Mouse (Mus musculus) lung, postnatal 10 days (tissue): ENCODE measurements around the gene Myo1e.

Experiments used
- DNase-seq: peaks from one replicate; pipeline ENCODE4 v3.0.0; 2021

The Myo1e gene

DNA sequence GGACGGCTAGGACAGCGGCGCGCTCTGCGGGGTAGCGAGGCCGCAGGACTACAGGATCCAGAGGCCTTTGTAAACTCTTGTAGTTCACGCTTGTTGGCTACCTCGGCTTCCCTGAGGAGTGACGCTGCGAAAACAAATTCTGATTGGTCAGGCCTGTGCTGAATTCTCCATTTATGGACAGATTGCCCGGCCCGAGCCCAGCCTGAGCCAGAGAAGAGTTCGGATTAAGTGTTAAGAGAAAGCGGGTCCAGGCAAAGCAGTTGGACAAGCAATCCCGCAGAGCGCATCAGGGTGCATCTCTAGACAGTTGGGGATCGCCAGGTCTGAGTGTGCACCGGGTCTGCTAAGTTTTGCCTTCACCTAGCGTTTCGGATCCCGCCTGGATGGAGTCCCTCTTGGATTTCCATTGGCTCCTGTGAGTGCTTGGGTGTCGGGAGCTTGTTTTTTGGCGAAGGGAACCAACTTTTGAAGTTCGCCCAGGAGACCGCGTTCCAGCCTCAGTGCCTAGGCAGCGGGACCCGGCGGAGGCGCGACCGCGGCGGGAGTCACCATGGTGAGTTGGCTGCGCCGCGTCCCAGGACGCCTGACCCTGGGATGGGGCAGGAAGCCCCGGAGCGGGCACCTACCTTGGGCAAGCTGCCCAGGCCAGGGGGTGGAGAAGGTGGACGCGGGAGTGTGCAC is at the start of gene Myo1e:
Myo1e (plus strand) TSS at position 200 of the 681 bp plus-strand sequence.
- DNase-seq, result peak; percentile 95

DNA sequence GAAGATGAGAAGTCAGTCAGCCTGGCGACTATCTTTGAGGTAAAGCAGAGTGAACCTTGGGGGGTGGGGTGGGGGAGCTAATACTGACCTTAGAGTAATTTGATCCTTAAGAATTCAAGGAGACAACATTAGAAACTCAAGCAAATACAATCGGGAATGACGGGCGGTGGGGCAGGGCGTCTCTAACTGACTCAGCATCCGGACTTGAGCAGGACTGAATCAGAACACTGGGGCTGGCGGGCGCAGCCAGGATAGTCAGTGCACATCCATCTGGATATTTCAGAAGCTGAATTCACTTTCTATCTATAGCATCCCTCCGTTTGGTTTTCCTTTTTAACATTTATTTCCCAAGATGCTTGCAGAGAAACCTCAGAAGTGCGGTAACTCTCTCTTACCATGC is 47.1 kb upstream of the Myo1e start:
- DNase-seq, result no peak

DNA sequence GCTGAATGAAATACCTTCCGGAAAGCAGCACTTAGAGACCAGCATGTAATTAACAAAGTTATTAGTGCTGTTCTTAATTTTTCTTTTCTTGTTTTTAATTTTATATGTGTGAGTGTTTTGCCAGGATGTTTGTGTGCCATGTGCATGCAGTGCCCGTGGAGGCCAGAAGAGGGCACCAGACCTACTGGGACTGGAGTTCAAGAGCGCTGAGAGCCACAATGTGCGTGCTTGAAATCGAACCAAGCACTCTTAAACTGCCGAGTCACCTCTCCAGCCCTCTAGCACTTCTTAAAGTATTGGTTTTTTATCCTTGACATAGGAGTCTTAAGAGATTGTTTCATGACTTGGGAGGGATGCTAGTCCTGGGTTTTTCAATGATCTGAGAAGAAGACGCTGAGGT is 38.2 kb upstream of the Myo1e start:
- no peak for DNase-seq

DNA sequence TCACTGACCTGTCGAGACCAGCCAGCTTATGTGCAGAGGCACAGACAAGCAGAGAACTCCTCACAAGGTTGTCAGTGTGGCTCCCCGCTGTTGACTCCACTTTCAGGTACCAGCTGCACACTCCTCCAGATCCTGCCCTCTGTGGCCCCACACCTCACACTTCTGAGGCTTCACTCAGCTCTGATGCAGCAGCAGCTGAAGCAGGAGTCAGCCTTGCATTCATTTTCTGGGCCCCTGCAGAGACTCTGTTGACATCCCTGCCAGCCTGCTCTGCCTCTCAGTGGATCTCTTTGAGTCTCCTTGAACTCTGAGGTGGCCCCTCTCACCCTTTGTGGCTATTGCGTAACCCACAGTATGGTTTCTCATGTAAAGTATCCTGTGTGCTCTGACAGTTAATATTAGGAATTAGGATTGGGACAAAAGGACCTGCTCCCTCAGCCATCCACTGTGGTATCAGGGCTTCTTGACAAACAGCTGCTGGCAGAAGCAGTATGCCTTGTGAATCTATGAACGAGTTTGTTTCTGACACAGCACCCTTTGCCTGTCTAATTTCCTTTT is 32.8 kb upstream of the Myo1e start:
- DNase-seq, result no peak

DNA sequence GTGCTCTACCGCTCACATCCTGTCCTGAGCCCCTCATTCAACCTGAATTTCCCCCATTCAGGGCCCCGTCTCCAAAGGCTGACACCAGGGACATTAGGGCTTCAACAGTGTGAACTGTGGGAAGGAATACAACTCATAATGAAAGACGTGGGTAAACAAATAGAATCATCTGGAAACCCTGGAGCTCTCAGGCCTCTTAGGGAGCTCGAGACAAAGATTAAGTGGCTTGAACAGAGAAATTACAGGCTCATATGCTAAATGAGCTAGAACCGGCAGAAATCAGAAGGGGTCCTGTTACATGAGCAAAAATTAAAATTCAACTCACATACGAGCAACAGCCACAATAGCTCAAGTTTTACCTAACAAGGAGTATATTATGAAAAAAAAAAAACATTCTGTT is 32.3 kb upstream of the Myo1e start:
- no peak for DNase-seq

DNA sequence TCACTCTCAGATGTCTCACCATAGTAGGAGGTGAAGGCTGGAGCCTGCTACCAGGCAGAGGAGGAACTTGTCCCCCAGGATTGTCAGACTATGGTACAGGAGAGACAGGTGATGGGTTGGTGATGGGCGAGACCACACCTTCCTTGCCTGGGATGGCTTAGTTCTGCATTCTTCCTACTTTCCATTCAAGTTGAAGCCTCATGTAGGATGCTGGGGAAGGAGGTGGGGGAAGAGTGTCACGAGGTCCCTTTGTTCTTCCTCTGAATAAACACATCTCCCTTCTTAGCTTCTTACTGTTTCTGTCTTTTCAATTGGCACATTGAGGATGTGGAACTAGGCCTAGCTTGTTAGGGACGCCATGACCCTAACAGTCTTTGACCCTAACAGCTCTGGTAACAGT is 30.9 kb upstream of the Myo1e start:
- DNase-seq, result no peak

DNA sequence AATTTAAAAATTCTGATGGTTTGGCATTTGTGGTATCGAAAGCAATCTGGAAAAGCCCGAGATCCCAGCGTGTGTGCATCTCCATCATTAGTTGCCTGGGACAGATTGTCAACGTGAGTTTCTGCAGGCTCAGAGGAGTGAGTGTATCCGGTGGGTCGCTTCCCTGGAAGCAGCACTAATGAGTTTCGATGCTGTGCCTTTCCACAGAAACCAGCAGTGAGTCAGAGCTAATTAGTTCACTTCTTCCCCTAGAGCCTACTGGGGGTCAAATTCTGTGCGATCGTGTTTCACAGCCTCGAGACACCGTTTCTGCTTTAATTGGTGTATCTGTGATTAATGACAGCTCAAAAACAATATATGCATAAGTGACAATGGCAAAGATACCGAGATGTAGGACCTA is 25.4 kb upstream of the Myo1e start:
- DNase-seq, result no peak

DNA sequence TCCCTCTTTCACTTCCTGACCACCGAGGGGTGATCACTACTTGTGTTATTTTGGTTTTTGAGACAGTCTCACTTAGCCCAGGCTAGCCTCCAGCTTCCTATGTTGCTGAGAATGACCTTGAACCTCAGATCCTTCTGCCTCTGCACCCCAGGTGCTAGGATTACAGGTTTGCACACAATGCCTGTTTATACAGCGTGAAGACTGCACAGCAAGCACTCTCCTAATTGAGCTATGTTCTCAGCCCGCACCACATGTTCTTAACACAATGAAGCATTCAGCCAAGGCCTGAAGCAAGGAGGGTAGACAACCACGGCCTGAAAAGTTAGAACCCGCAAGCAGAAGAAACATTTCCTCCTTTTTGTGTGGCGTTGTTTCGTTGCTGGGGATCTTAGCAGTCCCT is 24.5 kb upstream of the Myo1e start:
- DNase-seq, result no peak

DNA sequence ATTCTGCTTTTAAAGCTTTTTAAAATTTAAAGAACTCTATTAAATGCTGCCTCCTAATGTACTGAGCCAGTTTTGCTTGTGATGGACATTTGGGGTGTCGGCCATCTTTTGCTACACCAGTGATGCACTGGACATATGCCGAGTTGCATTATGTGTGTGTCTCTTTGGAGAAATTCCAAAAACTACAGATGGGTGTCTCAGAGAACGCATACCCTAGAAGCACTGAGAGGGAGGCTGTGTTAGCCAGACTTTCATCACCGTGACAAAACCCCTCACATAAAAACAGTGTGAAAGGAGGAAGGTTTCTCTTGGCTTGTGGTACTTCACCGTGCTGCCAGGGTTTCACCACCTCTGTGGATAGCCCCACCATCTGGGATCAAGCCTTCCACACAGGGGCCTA is 14.8 kb upstream of the Myo1e start:
- no peak for DNase-seq

DNA sequence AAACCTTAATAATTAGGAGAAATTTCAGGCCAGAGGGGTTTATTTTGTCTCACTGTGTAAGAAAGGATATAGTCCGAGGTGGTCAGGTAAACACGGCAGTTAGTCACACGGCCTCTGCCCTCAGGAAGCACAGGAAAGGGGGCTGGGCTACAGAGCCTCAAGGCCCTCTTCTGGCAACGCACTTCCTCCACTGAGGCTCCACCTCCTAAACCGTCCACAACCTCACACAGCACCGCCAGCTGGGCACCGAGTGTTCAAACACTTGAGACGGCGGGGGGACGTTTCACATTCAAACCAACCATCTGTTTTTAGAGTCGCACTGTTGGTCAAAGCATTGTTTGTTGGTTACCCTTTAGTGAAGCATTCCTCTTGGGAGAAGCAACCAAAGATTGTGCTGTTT is 12.5 kb upstream of the Myo1e start:
- peak; percentile 32 for DNase-seq

DNA sequence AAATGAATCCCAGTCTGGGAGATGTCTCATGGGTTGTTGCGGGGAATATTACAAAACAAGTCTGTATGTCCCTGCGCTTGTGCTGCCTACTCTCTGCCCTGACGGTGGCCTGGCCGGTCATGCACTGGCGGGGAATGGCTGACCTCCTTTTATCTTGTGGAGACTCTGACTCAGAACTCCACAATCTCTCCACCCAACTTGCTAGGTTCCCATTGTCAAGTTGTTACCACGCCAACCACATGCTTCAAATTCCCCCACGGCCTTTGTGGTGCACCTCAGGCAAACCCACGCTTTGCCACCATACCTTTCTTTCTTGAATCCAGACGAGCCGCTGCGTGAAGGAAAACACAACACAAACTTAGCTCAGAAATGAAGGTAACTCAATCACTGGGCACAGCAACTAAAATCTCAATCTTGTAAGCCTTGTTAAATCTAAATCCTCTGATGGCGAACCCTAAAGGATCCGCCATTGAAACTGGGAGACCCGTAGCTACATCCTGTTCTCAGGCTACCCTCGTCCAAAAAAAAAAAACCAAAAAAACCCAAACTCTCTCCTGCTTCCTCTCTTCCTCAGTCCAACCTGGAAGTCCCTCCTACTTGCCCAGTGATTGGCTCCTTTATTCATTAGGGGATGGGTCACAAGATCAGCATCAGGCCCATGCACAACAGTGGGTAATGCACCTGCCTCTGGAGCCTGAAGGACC is 10.0 kb upstream of the Myo1e start:
- DNase-seq, result no peak

DNA sequence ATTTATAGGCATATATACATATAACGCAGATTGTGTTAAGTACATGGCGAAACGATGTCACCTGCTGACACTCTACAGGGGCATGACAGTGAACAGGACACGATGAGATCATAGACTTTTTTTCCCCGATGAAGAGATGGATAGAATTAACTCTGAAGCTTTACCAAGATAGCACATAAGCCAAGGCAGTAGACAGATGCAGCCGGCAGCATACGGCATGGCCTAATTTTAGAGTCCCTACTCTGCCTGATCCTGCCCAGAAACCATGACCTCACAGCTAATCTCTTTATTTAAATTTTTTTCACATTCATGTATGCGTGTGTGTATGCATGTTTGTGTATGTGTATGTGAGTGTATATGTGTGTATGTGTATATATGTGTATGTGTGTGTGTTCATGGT is 9.2 kb upstream of the Myo1e start:
- DNase-seq, result no peak

DNA sequence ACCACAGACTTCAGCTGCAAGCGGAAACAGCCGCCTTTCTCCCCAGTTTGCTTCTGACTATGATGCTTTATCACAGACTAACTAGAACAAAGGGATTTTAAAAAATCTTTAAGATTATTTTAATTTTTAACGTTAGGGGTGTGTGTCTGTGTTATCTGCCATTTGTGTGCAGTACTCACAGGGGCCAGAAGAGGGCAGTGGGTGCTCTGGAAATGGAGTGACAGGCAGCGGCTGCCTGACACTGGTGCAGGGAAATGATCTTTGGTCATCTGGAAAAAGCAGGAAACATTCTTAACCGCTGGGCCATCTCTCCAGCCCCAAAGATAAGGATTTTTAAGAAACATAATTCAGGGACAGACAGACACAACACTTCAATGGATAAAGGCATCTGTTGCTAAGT is 4.4 kb upstream of the Myo1e start:
- DNase-seq, result peak; percentile 76

DNA sequence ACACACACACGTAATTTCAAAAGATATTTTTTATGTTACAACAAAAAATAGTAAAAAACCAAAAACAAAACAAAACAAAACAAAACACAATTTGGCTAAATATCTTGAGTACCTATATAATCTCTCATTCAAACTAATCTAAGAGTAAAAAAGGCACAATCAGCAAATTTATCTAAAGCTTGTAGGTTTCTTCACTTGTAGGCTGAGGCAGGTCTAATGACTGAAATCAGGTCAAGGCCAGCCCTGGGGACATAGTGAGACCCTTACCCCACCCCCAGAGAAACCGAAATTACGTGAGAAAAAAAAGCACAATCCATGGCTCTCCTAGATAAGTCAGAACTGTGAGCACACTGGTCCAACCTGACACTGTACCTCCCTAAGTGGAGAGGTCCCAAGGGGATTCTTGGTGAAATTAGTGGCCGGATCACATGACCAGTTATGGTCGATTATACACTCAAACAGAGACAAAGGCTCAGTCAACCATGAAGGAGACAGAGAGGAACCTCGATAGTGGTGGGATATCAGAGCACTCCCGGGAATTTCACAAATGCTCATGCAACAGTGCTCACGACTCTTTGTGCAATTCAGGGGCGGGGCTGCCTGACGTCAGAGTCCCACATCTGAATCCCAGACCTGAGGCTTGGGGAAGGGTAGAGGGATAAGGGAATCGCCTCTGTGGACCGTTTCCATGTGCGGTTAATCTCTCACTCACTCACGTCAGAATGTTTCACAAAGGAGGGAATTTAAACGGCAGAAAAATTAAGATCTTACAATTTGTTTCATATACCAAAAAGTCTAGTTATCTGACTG is 3.7 kb upstream of the Myo1e start:
- DNase-seq, result no peak

DNA sequence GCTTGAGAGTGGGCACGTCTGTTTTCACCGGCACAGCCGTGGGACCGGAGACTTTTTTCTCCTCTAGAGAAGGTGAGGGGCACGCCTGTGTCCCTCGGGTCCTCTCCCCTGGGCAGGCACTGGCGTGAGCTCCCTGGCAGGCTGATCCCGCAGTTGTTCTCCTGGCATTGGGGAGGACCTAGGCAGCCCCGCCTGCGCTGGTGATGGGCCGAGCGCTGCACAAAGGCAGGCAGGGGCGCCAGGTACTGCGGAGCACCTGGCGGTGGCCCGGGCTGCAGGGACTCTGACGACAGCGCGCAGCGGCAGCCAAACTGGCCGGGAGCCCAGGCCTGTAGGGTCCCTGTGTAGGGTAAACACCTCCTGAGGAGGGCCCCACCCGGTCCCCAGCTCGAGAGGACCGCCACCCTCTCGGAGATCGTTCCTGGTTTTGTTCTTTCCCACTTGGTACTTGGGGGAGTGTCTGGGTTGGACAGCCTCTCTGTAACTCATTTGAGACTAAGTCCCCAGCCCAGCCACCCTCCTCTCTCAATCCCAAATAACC is 901 bp downstream of the Myo1e start:
- peak; percentile 81 for DNase-seq

DNA sequence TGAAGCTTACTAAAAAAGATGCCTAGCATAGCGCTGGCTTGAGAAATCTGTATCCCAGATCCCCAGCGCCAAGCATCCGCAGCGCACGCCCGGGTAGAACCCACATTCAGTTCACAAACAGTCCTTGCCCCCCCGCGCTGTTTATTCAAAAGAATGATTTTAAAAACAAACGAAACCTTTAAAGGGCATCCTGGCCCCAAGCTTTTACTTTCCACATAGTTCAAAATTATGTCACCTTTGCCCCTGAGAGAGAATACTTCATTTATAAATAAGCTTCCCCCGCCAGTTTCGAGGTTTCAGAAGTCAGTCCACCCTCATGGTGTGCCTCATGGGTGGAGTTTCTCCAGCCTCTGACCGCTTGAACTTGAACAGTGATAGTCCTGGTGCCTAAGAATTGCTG is 1.6 kb downstream of the Myo1e start:
- peak; percentile 22 for DNase-seq

DNA sequence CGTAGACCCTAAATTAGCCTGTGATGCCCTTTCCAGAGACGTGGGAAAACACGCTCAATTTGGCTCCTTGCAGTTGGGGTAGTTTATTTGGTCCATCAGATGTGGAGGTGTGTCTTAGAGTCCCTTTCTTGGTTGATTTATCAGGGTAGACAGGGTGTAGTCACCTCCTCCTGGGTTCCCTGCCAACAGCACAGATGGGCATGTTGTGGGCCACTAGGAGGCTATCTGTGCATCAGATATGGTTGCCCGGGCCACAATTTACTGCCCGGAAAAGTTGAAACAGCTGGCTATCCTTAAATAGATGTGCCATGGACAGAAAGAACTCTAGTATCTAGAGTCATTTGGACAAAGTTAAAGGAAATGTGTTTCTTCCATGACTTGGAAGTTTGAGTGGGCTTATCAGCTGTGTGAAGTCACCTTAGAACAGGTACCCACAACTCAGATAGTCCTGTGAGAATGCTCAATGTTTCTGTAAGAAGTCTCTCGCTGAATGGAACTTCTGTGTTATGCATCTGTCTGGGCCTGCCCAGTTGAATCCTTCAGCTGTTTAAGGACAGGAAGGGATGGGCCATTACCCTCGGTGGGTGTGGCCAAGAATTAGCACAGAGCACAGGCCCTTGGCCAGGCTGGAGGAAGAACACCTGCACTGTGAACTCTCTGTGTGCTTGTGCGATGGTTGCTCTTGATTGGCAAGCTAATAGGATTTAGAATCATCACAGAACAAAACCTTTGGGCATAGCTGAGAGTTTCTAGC is 2.3 kb downstream of the Myo1e start:
- peak; percentile 68 for DNase-seq

DNA sequence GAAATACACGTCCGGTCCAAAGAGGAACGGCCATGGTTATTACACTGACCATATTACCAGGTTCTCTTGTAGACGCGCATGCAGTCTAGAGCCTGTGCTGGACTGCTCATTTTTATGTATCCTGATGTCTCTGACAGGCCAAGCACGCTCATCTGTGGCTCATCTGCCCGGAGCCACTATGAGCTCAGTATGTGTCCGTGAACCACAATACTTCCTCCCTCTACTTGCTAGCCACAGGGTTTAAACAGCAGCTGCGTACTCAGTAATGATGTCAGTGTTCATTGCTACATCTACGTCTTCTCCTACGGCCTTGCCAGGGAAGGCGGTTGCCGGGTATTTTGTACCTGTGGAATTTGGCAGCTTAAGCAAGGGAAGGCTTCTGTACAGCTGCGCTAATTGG is 4.5 kb downstream of the Myo1e start:
- DNase-seq, result no peak

DNA sequence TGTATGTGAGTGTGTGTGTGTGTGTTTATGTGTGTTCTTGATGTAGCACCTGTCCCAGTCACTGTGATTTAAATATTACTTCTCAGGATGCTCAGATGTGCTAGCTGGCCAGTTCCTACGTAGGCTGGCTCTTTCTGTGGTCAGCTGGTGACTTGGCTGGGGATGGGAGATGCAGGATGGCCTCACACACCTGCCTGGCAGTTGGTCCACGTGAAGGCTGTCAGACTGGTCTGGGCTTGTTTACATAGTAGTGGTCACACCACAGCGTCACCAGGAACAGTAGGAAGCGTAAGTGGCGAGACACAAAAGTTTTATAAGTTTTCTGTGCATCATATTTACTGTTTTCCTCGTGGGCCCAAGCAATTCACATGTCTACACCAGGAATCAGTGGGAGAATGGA is 9.4 kb downstream of the Myo1e start:
- no peak for DNase-seq

DNA sequence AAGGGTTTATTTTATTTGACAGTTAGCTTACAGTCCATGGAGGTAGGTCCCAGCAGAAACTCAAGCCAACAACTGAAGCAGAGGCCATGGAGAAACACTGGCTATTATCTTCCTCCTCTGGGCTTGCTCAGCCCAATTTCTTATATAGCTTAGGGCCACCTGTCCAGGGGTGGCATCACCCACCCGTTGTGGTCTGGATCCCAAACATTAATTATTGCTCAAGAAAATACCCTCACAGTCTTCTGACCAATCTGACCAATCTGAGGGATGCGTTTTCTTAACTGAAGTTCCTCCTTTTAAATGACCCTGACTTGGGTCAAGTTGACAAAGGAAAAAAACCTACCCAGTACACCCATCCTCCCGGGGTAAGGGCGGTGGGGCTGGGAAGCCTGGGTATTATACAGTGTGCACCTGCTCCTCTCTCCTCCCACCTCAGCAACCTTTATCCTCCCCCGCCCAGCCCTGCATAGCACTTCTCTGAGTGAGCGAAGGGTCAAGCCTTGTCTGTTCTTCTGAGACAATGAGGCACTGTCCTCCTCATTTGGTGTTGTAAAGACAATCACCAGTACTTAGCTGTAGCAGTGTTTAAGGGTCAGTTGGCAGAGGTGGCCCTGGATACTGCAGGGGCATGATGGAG is 12.3 kb downstream of the Myo1e start:
- DNase-seq, result no peak

DNA sequence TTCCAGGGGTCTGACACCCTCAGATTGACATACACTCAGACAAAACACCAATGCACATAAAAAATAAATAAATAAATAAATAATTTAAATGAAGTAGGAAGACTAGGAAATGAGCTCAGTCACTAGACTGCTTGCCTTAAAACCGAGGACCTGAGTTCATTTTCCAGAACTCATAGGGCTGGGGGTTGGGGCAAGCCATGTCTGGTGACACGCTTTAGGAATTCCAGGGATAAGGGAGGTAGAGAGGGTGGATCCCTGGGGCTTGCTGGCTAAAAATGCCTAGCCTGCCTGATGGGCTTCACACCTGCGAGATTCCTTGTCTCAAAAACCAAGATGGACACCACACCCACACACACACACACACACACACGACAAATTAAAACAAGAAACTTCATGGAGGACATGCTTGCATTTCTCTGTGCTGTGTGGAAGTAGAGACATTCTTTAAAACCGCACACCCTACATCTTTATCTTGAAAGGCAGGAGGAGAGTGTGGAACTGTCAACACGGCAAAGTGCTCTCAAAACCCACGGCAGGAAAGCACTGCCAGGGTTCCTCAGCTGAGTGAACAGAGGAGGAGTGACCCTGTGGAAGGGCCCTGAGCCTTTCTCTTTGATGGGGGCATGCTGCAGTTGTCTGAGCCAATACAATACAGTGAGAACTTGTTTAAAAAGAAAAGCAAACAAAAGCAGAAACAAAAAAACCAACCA is 13.5 kb downstream of the Myo1e start:
- DNase-seq, result peak; percentile 46
